Mouse (Mus musculus) layer of hippocampus, postnatal 10 days (tissue): ENCODE results near the gene Sox15. TPM values are rescaled to one million over a fixed set of nuclear protein-coding genes. Genes with fewer than 3 reads are reported as not detected.

Experiments used
- DNase-seq, 2 experiments: peaks; one replicate each; pipeline ENCODE4 v3.0.0; 2021; ENCODE audit warnings: low spot score in 2 of 2
- total RNA-seq, 2 experiments: library from RNA; stranded (reverse); gene quantifications; 2 replicates each; pipeline ENCODE4 v1.2.3; 2021

Sox15 gene
- total RNA-seq, 2 experiments from 2014 or later, result not detected

GRCm38 (mm10) chr11:69672211-69672706, 17.1 kb downstream of the Sox15 start, which contains the start of gene Eif4a1:
TSS of gene Eif4a1 (minus strand) at chr11:69672423.
- DNase-seq, result peak; percentile 100

DNA sequence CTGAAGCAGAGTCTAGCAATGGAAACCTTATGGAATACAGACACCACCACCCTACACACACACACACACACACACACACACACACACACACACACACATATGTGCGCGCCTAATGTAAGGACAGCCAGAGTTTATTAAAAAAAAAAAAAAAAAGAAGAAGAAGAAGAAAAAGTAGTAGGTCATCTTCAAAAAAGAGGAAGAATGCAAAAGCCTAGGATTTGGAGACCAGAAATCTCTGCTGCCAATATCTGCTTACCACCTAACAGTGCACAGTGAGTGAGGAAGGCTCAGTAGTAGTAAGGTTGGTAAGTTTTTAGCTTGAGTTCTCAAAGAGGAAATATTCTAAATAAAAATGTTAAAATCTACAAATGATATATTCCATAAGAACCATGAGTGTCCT, 24.0 kb downstream of the Sox15 start:
- DNase-seq, result no peak

DNA sequence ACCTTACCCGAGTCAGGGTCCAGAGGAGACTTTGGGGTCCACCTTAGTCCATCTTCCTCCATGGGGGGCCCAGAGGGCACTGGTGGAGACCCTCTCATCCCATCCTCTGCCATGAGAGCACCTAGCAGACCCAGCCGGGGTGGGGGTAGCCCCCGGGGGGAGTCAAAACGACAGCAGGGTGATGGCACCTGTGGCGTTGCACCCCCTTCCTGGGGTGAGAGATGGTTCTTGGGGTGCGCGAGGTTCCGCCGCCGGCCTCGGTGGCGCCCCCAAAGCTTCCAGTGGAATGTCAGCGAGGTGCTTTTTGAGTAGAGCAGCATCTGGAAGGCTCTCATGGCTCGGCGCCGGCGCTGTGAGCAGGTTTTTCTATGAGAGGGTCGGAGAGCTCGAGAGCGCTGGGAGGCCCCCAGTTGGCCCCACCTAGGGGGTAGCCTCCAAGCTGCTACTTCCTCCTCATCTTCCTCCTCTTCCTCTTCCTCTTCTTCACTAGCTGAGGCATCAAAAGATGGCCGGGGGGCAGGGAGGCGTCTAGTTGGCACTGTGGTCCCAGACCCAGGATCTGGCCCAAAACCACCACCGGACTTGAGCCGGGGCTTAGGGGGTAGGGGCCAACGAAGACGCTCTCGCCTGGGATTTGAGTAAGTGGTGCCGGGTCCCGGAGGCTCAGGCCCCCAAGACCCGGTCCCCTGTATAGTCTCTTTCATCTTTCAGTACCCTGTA, 25.2 kb downstream of the Sox15 start:
- no peak for DNase-seq

DNA sequence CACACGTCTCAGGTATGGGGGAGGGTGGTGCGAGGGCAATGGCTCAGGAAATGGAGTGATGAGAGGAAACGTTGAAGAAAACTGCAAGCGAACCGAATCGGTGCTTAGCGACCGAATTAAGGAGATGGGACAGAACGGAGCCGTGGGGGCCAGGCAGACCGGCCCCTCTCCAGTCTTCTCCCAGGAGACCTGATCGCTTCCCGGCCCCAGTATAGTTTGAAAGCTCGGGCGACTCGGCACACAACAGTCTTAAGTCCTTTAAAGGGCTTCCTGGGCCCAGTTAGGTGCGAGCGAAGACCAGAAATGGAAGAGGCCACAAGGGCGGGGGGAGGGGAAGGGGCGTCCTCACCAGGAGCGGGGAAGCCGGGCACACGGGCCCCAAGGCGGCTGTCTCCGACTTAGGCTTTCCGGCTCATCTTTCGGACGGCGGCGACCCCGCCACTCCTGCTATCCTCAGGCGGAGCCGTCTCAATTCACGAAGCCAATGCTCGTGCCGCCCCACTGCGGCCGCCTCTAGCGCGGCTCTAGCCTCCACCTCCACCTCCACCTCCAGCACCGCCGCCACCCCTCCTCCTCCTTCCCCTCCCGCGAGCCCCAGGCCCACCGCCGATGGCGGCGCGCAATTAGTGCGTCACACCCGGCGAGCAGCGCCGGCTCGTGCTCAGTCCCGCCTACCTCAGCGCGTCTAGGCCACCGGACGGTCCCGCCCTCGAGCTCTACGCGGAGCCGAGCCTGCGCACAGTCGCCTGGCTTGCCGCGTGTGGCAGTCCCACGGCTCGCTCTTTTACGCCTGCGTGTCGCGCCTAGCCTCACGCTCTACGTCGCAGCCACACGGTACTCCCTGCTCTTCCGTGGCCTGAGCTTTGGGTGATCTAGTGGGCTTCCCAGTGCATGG, 26.4 kb downstream of the Sox15 start, which contains the start of gene Senp3:
Senp3 (minus strand) TSS at position 771 of the 895 bp plus-strand sequence.
- peak; percentile 96 to 97 for DNase-seq

GRCm38 (mm10) chr11:69682209-69682839, 27.2 kb downstream of the Sox15 start:
- DNase-seq, result no peak

DNA sequence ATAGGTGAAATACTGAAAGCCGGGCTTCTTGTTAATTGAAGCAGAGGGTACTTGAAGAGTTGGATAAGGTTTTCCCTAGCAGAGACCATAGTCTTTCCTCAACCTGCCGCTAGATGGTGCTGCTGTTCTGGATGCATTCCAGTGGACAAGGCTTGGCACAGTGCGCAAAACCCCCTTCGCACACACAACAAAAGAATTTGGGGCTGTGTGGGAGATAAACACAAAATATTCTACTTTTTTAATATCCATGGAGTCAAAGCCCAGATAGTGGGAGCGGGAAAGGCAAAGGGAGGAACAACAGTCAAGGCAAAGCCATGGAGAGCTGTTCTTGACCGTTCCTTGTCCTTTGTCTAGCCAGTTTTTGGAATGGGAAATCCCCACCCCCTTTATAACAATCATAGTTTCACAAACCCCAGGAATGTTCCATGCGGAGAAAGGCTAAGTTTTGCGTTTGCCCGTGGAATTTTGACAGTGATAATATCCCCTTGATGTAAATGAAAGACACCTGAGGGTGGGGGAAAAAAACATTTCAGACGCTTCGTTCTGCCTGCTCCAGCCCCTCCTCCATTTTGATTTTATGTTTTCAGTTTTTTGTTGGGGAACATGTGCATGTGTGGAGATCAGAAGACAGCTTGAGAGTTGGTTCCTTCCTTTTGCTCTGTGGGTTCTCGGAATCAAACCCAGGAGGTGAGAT, 27.9 kb downstream of the Sox15 start:
- DNase-seq, result peak; percentile 96 to 97

GRCm38 (mm10) chr11:69683576-69683975, 28.5 kb downstream of the Sox15 start:
- DNase-seq, result no peak

DNA sequence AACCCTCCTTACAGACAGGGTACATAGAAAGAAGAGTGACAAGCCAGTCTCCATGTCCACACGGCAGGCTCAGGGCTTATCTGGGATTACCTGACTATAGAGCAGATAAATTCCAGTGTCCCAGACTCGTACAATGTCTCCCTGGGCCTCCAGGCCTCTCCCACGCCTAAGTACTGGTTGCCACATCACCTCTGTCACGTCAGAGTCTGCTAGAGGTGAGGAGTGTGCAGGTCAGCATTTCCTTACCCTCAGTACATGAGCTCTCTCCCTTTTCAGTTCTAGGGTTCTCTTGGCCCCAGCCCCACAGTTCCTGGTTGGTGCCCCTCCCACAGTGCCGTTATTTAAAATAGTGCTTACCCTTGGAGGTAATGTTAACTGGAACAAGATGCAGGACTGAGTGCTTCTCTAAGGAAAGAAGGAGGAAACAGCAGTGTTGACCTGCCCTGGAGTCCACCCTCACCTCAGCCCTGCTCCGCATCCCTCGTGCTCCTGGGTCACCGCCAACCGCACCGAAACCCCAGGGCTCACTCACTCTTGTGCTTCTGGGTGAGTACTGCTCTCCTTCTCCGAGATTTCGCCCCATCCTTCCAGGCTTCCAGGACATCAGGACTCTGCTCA, 29.1 kb downstream of the Sox15 start:
- no peak for DNase-seq

- DNase-seq, result no peak
Observed at GRCm38 (mm10) chr11:69684936-69685335, 29.8 kb downstream of the Sox15 start.

GRCm38 (mm10) chr11:69685526-69686148, 30.5 kb downstream of the Sox15 start, which contains the start of gene Tnfsf13:
TSS of gene Tnfsf13 (minus strand) at chr11:69685784.
- DNase-seq, result peak in 1 of 2 experiments; percentile 59

DNA sequence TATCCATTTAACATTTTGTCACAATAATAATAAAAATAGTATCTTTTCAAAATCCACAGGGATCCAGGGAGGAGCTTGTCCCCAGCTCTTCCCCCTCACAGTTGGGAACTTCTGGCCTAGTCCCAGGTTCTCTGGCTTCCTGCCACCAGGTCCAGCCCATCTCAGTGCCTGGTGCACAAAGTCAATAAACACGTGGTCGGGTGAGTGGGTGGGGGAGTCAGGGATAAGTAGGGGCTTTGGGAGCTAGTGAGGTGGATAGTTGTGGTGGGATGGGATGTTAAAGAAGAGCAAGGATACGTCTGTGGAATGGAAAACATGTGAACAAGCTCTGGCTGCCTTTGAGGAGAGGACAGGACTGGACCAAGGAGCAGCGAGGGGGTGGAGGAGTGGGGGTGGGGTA, 31.3 kb downstream of the Sox15 start:
- peak in 1 of 2 experiments; percentile 71 for DNase-seq

- no peak for DNase-seq
Observed at GRCm38 (mm10) chr11:69687061-69687460, 31.9 kb downstream of the Sox15 start.

- no peak for DNase-seq
Observed at GRCm38 (mm10) chr11:69689891-69690290, 34.8 kb downstream of the Sox15 start.

- no peak for DNase-seq
Observed at GRCm38 (mm10) chr11:69692196-69692811, 37.2 kb downstream of the Sox15 start.

GRCm38 (mm10) chr11:69692863-69693262, 37.7 kb downstream of the Sox15 start:
- no peak for DNase-seq

- DNase-seq, result no peak
Observed at GRCm38 (mm10) chr11:69693421-69693965, 38.4 kb downstream of the Sox15 start.

GRCm38 (mm10) chr11:69695046-69695360, 39.9 kb downstream of the Sox15 start:
- DNase-seq, result no peak

DNA sequence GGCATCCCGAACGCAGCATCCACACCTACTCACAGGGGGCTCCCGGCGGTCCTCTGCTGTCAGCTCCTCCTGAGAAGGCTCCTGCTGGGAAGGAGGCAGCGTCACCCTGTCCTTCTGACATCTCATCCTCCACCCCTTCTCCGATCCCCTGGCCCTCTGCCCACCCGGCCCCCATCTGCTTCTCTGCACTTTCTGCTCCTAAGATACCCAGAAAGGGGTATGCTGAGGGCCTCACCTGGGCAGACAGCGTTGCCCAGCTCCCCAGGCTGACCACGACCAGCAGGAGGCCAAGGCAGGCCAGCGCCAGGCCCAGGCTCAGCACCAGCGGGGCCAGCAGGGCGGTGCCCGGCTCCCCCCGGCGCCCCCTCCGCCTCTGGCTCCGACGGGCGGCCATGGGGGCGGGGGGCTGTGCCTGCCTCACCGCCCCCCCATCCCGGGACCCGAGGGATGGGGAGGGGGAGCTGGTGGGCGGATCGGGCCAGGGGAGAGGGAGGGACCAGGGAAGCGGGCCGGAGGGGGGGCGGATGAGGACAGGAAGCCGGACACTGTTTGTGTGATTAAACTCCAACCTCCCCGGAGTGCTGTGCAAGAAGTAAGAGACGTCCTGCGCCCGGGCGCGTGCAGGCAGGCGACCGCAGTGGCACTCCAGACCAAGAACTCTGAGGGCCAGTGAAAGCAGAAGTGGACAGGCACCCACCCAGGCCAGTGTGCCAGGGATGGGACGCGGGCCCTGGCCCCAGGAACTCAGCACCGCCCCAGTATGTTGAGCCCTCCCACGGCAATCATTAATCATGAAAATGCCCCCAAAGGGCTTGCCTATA, 40.5 kb downstream of the Sox15 start, which contains the start of the genes Tnfsf12 and Tnfsfm13:
Tnfsf12 (minus strand) TSS at position 489 of the 821 bp plus-strand sequence.
Tnfsfm13 (minus strand) TSS at position 738 of the 821 bp plus-strand sequence.
- DNase-seq, result peak; percentile 49 to 61
